Mouse (Mus musculus): ENCODE results near the gene Rpp25l. TPM values are rescaled to one million over a fixed set of nuclear protein-coding genes. Genes with fewer than 3 reads are reported as not detected.
"Not testable (repeated sequence)": the region's sequence is repeated elsewhere in the genome, so short reads cannot be mapped to it uniquely, and the experiment has no call there.

The Rpp25l gene
- total RNA-seq, 2 experiments from 2014 or later = 32.5 to 37.1 TPM

DNA sequence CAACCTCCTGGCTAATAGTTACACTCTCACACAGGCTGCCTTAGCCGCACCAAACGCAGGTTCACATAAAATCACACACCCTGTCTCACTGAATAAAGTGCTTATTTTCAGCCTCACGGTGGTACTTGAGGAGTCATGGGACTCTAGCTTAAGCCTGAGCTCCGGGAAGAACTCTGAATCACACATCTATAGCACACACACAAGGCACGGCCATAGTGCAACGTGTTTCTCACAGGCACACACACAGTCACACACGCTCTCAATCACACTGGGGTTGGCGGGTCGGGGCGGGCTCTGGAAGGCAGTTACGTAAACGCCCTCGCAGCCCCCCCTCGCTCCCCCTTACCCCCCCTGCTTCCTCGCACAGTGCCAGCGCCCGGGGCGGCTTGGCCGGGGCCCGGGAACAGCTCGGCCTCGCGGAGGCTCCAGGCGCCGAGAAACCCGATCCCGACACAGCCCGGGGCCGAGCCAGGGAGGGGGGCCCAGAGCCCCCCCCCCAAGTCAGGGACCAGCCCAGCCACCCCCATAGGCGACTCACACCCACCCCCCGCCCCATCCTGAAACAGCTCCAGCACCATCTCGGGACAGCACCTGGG lies 14.8 kb downstream of the Rpp25l start:
- not testable (repeated sequence) for DNase-seq (ENCODE audit: low spot score in 2 of 2)

GRCm38 (mm10) chr4:41696930-41697841 lies 16.1 kb downstream of the Rpp25l start, which contains the start of gene Cntfr:
TSS of gene Cntfr (minus strand) at chr4:41697089.
- peak; percentile 89 for DNase-seq (ENCODE audit: low spot score in 2 of 2)

DNA sequence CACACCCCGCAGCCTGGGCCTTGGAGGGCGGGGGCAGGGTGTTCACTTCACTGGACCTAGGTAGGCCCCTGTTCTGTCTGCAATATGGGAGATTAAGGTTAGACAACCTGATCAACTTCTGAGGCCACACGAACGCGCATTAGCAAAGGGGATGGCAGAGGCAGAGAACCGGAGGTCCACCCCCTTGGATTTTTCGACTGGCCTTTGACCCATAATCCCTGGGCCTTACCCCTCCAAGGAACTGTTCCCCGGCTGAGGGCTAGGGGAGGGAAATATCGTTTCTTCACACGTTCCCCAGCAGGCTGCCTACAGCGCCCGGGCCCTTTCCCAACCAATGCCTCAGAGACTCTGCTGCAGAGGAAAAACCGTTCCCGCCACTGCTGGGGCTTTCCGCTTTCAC lies 16.9 kb downstream of the Rpp25l start:
- DNase-seq (ENCODE audit: low spot score in 2 of 2) = not testable (repeated sequence)

DNA sequence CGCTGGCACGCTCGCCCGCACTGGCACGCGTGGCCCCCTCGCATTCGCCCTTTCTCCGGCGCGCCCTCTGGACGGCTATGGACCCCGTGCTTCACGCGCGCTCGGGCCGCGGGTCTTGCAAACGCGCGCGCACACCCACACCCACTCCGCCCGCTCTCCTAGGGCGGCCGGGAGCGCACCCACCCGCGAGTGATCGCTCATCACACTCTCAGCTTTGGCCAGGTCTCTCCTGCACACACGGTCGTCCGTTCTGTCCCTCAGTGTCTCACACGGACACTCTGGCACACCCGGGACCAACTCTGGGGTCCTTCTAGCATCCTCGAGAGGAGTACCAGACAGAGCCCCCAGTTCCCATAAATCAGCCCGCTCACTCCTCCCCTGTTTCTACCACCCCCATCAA lies 17.5 kb downstream of the Rpp25l start:
- DNase-seq (ENCODE audit: low spot score in 2 of 2) = not testable (repeated sequence)

DNA sequence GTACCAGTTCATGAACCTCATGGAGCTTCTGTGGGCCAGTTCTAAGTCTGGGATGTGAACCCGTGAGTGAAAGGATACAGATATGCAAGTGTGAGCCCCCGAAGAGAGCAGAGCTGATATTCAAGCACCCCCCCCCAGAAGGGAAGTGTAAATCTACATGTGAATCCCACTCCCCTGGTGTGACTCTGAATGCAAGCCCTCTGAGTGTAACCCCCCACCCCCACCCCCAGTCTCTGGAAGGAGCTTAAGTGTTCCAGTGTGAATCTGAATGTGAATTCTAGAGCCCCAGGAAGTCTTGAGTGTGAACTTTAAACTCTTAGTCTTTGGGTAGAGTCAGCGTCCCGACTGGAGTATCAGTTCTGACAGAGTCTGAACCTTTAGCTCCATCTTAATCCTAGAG lies 19.8 kb downstream of the Rpp25l start:
- not testable (repeated sequence) for DNase-seq (ENCODE audit: low spot score in 2 of 2)

- DNase-seq (ENCODE audit: low spot score in 2 of 2) = not testable (repeated sequence)
These were observed 23.3 kb downstream of the Rpp25l start for GRCm38 (mm10) chr4:41690014-41690413.

DNA sequence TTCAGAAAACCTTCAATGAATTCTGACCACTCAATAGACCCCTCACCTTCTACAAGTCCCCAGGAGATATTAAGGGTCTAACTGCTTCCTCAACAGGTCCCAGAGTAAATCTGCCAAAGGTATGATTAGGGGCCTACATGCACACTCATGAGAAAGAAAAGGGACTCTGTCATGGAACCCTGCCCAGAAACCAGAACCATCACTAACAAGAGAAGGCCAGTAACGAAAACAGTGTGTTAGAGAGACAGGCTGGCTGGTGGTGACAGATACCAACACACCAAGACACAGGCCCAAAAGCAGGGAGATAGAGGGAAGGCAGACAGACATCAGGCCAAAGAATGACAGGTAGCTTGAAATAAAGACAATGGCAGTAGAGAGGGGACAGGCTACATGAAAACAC lies 24.8 kb downstream of the Rpp25l start:
- DNase-seq (ENCODE audit: low spot score in 2 of 2) = not testable (repeated sequence)

DNA sequence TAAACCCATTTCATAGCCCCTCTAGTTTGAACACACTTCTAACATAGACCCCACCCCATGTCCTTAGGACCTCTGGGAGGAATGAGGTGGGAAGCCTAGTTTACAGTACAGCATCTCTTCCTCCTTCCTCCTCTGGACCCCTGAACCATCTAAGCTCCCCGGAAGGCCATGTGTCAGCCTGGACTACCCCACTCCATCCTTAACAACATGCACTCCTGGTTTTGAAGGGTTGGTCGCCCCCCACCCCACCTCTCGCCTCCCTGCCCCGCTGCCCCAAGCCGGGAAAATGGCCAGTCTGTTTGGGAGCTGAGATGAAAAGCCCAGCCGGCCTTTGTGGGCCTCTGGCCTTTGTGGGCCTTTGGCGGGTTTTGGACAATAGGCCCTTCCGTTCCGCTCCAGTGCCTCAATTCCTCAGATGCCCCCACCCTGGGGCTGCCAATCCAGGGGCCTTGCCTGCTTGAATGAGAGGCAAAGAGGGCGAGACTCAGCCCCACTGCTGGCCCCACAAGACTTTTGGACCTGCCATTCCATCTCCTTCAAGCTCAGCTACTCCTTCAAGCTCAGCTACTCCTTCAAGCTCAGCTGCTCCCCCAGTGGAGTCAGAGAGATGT lies 27.3 kb downstream of the Rpp25l start:
- not testable (repeated sequence) for DNase-seq (ENCODE audit: low spot score in 2 of 2)

DNA sequence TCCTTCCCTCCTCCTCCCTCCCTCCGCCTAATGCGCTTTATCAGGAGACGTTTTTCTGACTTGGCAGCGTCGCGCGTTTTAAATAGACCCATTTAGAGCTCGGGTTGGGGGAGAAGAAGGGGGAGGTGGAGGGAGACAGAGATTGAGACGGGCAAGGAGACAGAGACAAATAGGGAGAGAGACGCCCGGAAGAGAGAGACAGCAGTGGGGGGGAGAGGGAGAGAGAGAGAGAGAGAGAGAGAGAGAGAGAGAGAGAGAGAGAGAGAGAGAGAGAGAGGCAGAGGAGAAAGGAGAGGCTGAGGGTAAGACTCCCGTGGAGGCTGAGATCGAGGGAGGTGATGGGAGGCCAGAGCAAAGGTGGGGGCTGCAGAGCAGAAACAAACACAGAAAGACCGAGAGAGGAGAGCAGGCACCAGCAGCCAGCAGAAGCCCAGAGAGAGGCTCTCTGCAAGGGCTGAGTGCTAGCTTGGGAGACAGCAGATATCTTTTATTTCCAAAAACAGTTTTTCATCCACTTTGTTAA lies 28.3 kb downstream of the Rpp25l start:
- not testable (repeated sequence) for DNase-seq (ENCODE audit: low spot score in 2 of 2)

DNA sequence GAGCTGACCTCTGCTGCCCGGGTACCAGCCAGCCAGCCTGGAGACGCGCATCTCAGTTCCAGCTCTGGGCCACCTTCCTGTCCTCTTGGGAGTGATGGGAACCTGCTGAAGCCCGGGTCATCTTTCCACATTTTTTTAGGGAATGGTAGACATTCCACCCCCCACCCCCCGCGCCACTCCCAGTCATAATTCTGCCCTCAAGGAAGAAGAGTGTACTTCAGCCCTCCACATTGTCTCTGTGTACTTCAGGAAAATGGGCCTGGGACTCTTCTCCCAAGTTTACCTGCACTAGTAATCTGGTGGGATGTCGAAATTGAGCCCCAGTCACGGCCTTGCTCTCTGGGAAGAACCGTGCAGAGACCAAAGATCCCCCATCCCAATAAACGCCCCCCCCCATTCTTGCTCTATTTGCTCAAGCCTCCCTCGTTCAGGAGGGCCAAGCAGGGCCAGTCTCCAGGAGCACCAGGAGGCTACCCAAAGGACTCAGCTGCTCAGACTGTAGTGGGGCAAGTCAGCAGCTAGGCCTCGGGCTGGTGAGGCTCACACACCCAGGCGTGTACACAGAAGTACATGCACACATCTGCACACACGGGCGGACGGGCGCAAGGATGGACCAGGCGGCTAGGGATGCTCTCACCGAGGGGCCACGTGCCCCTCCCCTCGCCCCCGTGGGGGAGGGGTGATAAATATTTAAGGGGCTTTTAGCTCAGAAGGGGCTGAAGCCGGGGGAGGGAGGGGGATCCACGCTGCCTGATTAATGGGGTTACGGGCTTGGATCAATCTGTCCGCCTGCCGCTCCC lies 29.0 kb downstream of the Rpp25l start:
- DNase-seq (ENCODE audit: low spot score in 2 of 2) = not testable (repeated sequence)

DNA sequence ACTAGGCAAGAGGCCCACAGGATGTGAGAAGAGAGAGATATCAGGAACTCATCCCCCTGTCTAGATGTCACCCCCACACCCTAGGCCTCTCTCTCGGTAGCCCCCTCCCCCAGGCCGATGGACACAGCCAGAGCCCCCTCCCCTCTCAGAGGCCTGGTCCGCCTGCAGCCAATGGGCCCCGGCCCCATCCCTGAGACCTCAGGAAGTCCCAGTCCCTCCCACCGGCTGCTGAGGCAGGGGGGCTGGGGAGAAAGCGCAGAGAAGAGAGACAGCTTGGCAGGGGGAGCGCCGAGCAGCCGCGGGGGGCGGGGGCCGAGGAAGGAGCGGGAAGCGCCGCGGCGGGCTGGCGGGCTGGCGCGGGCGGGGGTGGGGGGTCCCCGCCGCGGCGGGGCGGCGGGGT lies 30.0 kb downstream of the Rpp25l start:
- DNase-seq (ENCODE audit: low spot score in 2 of 2) = not testable (repeated sequence)

DNA sequence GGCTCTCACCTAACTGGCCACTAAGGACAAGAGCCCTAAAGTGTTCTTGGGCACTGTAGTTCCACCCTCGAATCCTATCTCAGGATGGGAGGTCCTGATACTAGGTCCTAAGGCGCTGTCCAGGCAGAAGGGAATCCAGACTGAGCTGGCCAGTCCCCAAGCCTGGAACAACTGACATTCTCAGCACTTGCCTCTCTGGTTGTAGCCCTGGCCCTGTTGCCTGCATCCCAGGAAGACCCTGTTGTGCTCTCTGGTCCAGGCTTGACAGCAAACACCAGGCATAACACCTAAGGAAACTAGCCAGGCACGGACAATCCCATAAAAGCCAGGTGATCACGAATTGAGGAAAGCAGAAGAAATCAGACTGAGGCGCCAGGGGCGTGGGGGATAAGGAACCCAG lies 30.5 kb downstream of the Rpp25l start:
- no peak for DNase-seq (ENCODE audit: low spot score in 2 of 2)

- no peak for DNase-seq (ENCODE audit: low spot score in 2 of 2)
These were observed 31.4 kb downstream of the Rpp25l start for GRCm38 (mm10) chr4:41681947-41682346.

- DNase-seq (ENCODE audit: low spot score in 2 of 2) = peak in 1 of 2 experiments; percentile 50
These were observed 32.2 kb downstream of the Rpp25l start for GRCm38 (mm10) chr4:41681176-41681575.

DNA sequence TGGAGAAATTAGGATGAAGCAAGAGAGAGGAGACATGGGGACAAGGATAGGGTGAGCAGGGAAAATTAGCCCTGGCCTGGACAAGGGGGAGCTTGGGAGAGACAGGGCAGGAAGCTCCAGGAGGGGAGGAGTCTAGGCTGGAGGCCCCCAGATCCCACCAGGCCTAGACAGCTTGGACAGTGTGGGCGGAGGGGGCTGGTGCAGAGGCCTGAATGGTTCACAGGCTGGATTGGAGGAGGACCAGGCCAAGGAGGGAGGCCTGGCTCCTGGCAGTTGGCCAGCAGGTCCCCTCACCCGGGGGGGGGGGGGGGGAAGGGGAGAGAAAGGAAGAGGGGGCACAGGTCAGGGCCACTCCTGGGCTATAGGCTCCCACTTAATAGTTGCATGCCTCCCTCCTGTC lies 34.0 kb downstream of the Rpp25l start:
- DNase-seq (ENCODE audit: low spot score in 2 of 2) = no peak

GRCm38 (mm10) chr4:41678863-41679262 lies 34.5 kb downstream of the Rpp25l start:
- no peak for DNase-seq (ENCODE audit: low spot score in 2 of 2)

GRCm38 (mm10) chr4:41677006-41677629 lies 36.2 kb downstream of the Rpp25l start:
- no peak for DNase-seq (ENCODE audit: low spot score in 2 of 2)

- no peak for DNase-seq (ENCODE audit: low spot score in 2 of 2)
These were observed 36.9 kb downstream of the Rpp25l start for GRCm38 (mm10) chr4:41676248-41677005.

DNA sequence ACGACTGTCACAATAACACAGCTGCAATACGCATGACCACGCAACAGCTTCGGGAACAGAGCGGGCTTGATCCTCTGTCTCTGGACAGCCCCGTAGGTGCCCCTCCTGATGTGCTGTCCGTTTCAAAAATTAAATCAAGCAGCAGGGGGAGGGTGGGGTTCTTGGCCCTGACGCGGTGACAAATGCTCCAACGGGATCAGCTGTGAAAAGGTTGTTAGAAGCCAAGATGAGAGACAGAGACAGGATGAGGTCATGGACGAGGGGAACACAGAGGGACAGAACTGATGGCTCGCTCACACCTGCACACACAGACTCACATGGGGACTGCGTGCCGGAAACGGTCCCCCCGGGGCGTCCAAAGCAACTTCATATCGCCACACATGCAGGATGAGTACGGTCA lies 40.1 kb downstream of the Rpp25l start:
- DNase-seq (ENCODE audit: low spot score in 2 of 2) = no peak

DNA sequence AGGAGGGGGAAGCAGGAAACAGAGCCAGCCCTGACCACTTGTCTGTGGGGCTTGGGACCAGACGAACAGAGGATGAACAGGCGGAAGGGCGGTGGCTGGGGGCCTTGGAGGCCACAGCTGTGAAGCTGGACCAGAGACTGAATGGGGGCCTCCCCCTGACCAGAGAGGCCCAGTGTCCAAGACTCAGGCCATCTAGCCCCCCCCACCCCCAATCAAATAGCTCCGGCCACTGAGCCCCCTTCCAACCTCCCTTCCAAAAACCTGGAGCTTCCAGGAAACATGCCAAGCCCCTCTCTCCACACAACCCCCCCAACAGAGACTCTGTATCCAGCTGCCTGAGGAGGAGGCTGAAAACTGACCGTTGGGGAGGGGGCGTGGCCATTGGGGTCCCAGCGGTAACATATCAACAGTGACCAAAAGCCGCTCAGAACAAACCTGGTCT lies 40.8 kb downstream of the Rpp25l start:
- DNase-seq (ENCODE audit: low spot score in 2 of 2) = no peak

Data from left cerebral cortex, adult 18-20 months (tissue).